Mouse (Mus musculus) natural killer cell, adult 2 months (primary cell): ENCODE results near the gene Chrna7.

Experiments
- DNase-seq, 2 experiments: peaks; one replicate each; pipeline ENCODE4 v3.0.0; 2022; ENCODE audit warnings: low spot score in 2 of 2

Chrna7 gene

DNA sequence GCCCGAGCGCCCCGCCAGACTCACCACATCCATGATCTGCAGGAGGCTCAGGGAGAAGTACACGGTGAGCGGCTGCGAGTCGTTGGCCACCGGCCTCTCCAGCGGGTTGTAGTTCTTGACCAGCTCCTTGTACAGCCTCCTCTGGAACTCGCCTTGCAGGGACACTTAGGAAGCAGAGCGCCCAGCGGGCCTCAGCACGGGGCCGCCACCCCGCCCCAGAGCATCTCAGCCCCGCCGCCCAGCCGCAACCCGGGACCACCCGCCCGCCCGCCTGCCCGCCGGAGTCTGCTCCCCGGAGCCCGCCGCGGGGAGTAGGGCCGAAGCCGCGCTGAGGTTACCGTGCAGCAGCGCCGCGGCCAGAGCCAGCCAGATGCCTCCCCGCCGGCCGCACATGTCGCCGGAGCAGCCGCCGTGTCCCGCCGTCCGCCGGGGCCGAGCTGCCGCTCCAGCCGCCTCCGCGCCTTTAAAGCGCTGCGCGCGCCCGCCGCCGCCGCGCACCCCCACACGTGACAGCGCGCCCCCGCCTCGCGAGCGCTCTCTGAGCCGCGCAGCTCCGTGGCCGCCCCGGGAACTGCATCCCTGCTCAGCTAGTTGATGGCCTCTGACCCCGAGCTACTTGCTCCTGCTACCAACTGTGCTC is at the start of gene Chrna7:
Gene Chrna7, minus strand, starts transcription at position 486 of the 640 bp plus-strand sequence.
- DNase-seq: no peak

DNA sequence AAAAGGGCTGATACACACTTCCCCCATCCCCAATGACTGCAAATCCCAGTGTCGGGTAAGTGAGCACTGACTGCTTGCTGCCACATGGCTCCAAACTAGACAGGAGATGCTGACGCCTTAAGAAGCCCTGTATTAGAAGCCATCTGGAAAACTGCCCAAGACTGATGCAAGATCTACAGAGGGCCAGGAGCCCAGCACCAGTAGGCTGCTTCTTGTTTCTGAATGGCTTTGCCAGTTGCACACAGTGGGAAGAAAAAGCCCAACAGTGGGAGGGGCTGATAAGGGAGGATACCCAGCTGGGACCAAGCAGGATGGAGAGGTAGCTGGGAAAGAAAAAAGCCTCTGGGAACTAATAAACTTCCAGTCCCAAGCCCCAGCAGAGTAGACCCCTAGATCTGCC is 37.0 kb upstream of the Chrna7 start:
- DNase-seq: no peak

DNA sequence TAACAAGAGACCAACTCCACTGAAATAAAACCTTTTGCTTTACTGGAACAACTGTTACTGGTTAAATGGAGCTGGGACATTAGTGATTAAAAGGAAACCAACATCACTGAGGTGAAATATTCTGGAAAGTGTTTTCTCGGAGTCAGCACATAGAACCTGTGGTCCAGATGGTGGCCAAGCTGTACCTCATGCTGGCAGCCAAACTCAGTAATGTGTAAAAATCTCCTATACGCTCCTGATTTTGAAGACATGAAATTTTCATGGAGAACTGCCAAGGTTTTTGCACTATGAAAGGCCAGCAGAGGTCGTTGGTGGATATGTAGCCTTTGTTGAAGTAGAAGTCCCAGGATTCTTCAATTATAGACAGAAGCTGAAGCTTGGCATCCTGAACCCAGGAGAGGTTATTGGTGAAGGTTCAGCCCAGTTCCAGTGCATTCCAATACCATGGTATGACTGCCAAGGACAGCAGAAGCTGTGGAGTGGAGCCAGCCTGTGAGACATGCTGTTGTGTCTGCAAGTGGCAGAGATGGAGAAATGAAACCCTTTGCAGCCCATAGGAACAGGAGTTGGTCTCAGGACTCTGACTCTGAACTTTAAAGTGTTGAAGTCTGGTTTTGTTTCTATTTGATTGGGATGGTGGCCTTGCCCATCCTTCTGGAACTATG is 25.6 kb upstream of the Chrna7 start:
- DNase-seq: no peak

DNA sequence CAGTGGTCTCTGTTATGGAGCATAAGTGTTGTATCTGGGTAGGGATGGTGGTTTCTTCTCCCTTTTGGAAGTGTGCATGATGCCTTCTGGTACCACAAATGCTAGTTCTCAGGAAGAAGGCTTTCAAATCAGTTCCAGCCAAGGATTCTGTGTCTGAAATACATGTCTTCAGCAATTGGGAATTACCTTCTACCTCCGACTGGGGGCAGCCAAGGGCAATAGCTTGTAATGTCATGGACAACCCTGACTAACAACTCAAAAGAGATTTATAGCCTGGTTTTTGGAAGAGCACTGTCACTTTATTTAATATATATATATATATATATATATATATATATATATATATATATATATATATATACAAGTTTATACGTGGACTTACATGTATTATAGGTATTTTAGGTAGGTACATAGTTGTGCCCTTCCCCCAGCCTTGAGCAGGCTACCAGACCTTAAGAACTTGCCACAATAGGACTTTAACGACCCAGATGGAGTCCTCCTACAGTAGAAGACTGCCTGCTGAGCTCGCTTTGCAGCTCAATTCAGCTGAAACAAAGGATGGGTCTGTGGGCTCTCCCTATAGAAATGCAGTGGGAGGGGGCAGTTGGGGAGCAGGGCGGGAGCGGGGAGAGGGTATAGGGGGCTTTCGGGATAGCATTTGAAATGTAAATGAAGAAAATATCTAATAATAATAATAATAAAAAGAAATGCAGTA is 12.9 kb upstream of the Chrna7 start:
- DNase-seq: no peak

DNA sequence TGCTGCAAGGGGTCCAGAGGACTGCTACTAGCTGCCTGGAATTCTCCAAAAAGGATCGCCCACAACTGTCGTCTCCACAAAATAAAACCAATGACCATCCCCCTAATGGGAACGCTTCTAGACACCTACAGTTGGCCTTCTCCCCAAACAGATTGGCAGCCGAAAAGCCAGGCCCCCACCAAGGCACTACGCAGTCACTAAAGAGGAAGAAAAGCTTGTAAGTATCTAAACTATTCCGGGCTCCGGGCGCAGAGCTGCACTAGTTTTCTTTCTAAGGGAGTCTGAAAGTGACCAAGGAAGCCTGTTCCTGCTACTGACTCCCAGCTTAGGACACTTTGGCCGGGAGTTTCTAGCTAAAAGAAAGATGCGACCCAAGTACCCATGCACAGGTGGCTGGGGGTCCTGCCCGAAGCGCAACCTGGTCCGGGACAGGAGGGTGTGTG is 707 bp downstream of the Chrna7 start:
- no peak for DNase-seq

DNA sequence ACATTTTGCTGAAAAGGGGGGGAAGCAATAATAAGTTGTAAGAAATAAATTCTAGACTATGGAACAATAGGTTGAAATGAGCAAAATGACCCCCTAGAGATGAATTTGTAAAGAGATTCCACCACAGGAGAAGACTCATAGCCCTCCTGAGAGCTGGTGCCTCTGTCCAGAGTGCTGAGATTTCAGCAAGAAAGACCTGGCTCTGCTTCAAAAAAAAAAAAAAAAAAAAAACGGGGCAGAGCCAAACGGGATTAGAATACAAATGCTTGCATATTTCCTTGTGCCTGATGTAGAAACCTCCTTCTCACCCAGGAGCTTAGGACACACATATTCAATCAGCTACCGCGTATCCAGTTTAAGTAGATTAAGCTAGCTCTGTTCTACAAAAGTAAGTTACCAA is 2.9 kb downstream of the Chrna7 start:
- no peak for DNase-seq

DNA sequence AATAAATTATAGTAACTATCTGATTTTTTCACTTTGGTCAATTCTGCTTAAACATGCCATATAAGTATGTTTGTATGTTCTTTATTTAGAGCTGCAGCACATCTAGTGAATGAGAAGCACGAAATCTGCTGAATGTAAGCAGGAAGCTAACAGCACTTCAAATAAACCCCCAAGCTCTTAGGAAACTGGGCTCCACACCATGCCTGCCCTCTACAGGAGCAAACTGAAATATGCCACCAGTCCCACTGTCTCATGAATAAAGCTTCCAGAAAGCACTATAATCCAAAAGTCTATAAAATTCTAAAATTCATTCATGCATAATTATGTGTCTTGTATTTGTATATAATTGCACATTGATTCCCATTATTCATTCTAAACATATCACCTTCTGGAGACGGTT is 5.2 kb downstream of the Chrna7 start:
- DNase-seq: no peak

DNA sequence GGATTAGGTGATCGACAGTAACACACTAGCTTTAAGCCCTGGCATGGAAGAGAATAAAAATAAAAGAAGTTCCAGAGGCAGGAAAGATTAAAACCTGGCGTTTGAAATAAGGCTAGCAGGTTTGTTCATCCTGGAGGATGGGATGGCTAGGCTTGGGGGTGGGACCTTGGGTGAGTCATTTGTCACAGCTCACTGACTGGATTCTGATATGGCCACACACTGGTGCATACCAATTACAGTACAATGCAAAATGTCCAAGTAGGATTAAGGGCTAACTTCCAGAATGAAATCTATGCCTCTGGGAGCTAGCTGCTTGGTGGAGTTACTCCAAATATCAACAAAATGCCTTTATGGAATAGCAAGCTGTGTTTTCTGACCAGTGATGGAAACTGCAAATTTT is 16.8 kb downstream of the Chrna7 start:
- no peak for DNase-seq

DNA sequence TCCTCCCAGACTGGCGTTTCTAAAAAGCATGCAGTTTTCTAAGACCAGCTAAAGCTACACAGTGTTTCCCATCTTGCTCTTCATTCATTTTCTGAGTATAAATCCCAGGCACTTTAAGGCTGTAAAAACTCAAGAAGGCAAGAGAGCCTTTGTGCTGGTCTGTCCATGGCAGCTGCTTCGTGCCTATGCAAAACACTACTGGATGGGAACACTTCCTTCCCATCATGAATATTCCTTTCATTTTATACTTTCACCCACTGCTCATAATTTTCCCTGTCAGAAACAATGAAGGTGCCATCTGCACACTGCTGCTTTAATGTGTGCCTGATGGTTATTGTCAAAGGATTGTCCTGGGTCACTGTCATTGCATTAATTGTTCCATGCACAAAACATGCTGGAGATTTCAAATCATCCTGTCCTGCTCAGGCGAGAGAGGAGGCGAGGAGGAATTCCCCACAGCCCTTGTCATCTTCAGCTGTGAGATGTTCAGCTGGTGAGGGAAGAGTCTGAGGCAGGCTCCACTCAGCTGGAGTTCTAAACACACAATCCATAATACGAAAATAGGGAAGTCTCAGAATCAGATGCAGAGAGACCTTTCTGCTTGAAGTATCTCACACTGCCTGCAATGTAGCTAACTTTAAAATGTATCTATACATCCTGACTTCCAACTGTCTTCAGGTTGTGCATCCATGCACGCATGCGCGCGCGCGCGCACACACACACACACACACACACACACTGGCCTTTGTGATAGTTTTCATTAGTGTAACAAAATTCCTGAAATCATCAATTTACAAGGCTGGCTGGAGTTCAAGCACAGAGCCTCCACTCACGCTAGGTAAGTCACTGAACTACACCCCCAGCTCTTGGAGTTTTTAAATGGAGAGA is 22.5 kb downstream of the Chrna7 start:
- no peak for DNase-seq

DNA sequence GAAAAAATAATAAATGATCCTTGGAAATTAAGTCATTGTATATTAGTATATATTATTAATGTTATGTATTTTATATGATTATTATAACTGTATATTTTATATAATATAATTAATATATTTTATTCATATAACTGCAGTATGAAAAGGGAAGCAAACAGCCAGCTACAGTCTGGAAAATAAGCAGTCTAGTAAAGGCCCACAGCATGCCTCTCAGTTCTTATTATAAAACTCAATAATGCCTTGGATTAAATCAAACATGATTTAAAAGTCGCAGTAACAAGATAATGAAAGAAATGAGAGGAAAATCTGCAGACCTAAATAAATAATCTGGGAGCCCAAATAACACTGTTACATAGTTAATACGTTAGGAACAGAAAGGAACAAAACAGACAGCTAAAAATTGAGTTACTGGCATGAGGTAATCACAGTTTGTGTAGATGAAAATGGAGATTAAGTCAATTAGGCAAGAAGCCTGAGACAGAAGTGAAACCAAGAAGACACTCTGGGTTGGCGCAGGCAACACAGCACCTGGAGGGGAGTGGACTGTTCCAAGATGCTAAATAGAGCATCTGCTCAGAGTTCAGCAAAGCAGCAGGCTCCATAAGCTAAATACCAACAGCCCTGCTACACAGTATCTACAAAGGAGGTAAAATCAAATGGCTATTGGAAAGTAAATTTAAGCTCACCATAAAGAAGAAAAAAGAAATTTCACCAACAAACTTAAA is 42.1 kb downstream of the Chrna7 start:
- DNase-seq: no peak

DNA sequence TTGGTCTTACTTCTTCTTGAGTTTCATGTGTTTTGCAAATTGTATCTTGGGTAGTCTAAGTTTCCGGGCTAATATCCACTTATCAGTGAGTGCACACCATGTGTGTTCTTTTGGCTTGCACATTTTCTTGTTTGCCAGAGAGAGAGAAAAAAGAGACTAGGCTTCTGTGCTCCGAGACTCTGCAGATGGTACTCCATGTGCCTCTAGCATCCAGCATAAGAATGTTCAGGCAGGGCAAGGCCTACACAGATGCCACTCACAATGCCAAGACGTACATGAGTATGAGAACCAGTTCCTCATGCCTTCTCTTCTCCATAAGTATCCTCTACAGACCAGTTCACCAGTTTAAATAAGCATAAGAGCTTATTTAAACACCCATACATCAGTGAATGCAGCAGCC is 47.8 kb downstream of the Chrna7 start:
- DNase-seq: no peak

DNA sequence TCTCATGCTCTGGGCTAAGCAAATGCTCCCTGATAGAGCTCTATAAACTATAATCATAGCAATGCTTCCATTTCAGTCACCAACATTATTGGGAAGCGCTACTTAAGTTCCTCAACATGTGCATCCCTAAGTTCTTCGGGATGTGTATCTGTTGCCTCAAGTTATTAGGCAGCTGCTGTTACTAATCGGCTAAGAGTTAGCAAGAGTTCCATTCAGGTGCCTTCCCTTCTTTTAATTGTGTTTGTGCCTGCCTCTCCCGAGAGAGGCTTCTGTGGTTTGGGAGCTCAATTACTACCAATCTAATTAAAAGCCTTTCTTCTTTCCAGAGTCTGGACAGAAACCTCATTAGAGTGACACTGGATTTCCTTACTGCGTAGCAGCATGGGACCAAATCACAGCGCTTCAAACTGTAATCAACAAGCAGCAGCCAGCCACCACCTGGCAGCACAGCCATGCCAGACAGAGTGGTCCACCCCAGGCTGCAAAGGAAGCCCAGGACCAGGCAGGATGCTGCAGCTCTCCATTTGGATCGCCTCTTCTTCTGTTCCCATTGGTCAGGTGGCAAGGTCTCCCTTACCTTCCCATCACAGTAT is 50.0 kb downstream of the Chrna7 start:
- DNase-seq: no peak

DNA sequence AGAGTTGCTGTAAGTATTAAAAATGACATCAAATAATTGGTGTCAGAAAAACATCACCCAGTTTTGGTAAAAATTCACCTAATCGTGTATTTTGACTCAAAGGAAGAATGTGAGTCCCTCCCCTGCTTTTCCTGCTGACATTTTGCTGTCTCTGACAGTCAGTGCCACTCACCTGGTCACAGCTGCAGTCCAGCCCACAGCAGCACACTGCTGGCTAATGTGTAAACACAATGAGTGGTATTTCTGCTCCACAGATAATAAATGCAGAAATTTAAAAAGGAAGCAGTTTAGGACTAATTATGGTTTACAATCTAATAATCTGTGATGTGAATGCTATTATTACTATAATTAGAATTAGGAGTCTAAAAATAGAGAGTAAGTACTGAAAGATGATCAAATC is 59.1 kb downstream of the Chrna7 start:
- DNase-seq: no peak

DNA sequence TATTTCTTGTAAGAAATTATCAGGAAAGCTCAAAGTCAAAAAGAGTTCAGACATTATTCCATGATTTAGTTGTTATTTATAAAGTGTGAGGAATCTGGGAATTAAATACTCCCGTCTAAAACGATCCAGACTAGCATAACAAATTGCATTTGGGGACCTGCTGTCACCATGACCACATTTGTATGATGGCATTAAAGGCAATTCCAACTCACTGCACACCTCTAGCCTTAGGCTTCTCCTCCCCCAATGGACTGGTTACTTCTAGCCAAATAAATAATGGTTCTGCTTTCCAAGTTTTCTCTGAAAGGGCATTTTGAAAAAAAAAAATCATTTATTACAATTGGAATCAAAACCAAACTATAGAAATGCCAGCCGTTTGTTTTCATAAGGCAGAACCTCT is 63.6 kb downstream of the Chrna7 start:
- no peak for DNase-seq

DNA sequence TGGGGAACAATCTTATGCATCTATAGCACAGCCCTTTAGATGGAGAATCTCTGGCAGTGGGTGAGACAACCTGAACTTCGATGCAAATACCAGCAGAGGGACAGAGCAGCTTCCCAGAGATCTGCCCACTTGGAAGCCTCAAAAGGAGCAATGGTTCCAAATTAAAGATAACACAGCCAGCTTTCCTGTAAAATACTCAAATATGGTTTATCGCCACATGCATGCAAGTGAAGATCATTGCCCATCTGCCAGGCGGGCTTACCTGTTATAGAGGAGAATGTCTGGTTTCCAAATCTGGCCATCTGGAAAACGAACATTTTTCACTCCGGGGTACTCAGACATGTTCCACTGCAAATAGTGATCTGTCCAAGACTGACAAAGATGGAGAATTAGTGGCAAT is 64.0 kb downstream of the Chrna7 start:
- DNase-seq: no peak

DNA sequence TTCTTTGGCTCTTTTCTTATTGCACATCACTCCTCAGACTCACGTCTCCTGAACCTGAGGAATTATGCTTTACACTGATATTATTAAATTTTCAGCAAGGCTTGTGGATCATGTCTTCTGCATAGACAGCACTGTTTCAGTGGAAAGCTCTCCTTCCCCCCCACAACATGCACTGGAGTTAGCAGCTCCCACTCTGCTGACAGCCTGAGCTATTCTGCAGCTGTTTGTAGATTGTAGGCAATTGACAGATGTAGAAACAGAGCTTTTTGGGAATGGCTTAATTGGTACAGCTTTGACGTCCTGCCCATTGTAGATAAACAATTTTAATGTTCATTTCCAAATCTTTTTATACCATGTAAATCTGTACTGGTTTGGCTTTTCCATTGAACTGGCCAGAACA is 89.8 kb downstream of the Chrna7 start:
- no peak for DNase-seq

DNA sequence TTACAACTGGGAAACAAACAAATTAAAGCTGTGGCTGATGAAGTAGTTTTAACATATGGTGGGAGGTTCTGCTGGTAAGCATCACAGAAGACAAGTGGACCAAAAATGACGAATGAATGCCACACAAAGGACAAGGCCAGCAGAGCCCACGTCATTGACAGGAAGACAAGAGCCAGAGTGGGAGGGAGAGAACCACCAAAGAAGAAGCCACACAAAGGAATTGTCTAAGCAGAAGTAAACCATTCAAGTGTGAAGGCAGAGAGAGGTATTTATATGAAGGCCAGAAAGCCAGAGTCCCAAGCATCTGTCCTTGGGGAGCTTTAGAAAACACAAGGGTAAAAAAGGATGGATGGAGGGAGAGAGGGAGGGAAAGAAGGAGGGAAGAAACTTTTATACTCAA is 98.7 kb downstream of the Chrna7 start:
- DNase-seq: no peak

DNA sequence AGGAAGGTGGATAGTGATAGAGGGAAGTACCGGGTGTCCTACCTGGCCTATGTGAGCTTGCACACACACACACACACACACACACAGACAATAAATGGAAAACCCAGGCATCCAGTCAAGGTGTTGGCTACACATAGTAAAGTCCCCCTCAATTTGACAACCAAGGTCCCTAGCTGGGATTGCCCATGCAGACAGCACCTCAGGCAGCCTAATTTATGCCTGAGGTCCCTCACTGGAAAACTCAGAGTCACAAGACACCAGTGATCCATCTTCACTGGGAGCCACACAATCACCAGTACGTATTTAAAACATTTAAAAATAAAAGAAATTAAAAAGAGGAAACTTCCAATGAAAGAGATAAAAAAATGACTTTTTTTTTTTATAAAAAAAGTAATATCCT is 99.1 kb downstream of the Chrna7 start:
- DNase-seq: no peak

DNA sequence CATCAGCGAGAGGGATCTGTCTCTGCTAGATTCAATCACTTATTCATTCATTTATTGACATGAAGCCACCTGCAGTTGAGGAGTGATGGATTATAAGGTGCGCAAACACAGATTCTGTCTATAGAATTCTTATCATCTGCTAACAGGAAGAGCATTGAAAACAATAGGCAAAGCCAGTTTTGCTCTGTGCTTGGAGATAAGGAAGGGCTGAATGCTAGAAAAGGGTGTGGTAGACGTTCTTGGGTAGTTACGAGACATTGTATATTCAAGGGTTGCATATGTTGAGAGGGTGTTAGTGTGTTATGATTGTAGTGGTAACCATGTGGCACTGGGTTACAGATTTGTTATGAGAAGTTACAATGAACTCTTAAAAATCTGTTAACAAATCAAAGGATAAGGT is 103.0 kb downstream of the Chrna7 start:
- no peak for DNase-seq

DNA sequence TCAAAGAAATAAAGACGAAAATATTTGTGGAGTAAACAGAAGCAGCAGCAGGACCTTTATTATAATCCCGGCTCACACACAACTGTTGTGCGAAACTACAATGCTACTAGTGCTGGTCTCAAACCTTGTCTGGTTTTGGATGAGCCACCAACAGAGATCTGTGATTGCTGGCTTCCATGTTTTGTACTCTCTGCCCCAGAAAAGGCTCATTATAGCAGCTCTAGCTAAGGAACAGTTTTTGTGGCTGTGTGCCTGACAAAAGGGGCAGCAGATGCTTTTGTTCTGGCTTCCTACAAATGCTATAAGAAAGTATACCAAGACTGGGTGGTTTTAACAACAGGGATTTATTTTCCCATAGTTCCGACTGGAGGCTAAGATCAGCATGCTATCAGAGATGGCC is 126.4 kb downstream of the Chrna7 start:
- DNase-seq: no peak

DNA sequence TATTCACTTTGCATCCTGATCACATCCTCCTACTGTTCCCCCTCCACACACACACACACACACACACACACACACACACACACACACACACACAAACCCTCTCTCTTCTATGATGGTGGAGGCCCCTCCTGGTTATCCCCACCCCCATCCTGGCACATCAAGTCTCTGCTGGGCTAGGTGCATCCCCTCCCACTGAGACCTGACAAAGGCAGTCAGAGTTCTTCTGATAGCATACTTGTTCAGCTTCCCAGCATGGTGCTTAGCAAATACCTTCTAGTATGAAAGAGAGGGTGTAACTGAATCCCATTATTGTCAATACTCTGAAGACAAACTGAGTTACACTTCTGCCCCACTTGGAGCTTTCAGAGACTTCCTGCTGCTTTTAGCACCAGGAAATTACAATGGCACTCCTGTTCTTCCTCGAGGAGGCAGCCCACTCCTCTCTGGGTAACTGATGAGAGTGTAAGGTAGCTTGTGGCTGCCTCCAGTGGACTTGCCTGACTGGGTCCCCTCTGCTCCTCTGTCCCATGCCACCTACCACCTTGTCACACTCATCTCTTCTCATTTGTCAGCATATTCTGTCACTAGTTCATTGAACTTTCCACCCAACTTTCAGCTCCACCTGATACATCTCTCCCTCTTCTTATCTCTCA is 127.9 kb downstream of the Chrna7 start:
- DNase-seq: no peak
